Mouse (Mus musculus) v-Abl transformed pro-B cells (cell line): ENCODE results near the gene Tfpi.

Experiments
- in situ Hi-C, 2 experiments: fragments of 400-800 bp; cut with MboI; formaldehyde crosslinking; loops; one replicate each; pipeline ENCODE4 v1.15.1; 2025; ENCODE audit not compliant: unreplicated experiment in 2 of 2

Gene Tfpi

DNA sequence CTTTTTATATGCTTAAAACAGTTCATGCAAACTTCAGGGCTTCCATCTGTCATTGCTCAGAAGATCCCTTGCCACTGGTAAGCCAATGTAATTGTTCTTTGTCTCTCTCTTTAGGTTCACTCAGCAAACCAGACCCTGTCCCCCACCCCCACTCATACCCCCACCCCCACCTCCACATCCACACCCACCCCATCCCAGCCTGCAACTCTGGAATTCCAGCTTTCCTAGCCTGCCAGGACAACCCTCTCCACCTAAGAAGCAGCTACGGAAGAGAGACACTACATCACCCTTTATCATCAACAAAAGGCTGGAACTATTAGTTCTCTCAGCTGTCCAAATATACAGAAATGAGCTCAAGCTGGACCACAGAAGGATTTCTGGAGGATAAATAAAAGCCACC is 974 bp downstream of the Tfpi start:
- in situ Hi-C loops, result no loop called here

DNA sequence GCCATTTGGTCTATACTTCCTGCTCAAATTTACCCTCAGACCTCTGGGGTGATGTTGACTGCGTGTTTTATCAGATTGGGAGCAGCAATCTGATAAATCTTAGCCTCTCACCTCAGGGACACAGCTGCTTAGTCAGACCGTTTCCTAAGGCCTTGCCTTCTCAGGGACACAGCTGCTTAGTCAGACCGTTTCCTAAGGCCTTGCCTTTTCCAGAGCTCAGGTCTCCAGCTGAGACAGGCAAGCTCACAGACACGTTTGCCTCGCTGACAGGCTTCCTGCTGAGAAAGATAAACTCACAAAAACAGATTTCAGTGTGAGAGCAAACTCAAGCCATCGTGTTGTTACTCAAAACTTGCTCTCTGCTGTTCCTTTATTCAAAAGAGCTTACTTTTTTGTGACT is 1.9 kb downstream of the Tfpi start:
- in situ Hi-C loops, result loop anchor here (25.0 kb wide), 1 partner anchor 288 kb away; no protein-coding TSS in a partner anchor

DNA sequence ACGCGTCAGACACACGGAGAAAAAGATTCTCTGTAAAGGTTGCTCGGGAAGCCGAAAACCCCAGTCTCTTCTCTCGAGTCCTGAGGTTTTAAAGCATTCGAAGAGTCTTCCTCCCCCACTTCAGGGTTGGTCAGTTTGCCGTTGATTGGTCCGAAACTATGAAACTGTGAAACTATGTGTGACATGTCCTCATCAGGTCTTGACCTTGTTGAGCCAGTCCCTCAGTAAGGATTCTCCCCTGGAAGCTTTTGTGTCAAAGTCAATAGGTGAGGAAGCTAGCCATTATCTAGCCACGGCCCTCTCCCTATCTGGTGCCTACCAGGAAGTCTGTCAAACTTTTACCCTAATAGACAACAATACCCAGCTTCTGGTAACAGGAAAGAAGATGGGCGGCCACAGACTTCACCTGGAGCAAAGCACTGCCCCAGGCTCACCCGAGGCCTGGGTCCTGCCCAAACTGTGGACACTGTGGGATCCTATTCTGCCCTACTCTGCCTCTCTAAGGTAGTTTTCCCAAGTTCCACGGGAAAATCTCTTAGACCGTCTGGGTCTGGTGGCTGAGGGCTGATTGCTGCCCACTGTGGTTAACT is 2.5 kb downstream of the Tfpi start:
- in situ Hi-C loops, result loop anchor here (25.0 kb wide), 1 partner anchor 288 kb away; no protein-coding TSS in a partner anchor

GRCm38 (mm10) chr2:84467391-84467790 is 9.2 kb downstream of the Tfpi start:
- in situ Hi-C loops, result loop anchor here (10.0 to 25.0 kb wide), 2 partner anchors 295 to 777 kb away; no protein-coding TSS in a partner anchor

DNA sequence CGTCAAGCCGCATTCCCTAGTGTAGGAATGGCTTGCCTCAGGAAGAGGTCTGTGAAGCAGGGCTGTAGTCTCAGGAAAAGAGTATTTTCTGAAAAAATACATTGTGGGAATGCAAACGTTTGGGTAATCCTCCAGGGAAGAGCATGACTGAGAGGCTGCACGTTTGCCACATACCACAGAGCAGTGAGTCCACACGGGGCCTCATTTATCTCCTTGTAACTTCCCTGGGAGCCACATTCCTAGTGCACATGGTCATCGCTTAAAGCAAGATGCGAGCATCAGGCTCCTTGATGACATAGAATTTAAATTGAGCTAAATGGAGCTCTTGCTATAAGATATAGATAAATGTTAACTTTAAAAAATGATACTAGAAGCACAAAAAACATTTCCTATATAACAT is 11.6 kb downstream of the Tfpi start:
- in situ Hi-C loops, result loop anchor here (10.0 to 25.0 kb wide), 2 partner anchors 297 to 780 kb away; no protein-coding TSS in a partner anchor

GRCm38 (mm10) chr2:84462411-84462810 is 14.2 kb downstream of the Tfpi start:
- in situ Hi-C loops, result loop anchor here (10.0 to 25.0 kb wide), 2 partner anchors 300 to 782 kb away; no protein-coding TSS in a partner anchor

DNA sequence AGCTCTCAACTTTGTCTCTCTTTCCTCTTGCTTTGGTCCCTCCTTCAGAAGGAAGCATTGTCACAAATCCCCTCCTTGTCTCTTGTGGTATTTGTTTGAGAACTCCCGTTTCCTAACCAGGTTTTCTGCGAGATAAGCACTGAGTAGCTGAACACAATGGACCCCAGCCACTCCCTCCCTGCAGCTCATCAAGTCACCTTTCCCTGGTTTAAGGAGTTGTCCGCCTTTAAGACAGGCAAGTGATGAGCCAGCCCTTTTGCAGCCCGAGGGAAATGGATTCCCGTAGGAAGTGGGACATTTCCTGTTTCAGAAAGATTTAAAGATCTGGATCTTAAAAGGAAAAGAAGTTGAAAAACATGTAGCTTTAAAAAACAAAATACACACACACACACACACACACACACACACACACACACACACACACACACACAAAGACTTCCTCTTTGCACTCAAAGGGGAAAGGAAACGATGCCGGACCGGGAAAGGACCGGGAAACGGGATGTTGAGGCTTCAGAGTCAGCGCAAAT is 16.9 kb downstream of the Tfpi start:
- in situ Hi-C loops, result loop anchor here (5.0 to 25.0 kb wide), 4 partner anchors 203 to 785 kb away; no protein-coding TSS in a partner anchor

DNA sequence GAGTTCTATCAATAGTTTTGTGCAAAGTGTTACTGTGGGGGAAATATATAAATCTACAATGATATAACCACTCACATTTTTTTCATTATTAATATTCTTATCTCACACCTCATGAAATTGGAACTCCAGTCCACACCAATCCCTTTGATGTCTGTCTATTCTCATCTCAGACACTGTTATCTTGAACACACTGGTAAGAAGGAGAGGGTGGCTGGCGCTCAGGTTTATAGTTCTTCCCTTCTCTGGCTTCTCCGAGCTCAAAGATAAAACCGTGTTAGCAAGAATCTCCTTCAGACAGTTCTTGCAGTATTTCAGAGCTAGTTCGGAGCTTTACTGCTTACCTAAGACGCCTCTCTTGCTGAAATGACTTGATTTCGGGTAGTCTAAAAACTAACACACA is 19.4 kb downstream of the Tfpi start:
- in situ Hi-C loops, result loop anchor here (5.0 to 25.0 kb wide), 3 partner anchors 205 to 438 kb away; no protein-coding TSS in a partner anchor

DNA sequence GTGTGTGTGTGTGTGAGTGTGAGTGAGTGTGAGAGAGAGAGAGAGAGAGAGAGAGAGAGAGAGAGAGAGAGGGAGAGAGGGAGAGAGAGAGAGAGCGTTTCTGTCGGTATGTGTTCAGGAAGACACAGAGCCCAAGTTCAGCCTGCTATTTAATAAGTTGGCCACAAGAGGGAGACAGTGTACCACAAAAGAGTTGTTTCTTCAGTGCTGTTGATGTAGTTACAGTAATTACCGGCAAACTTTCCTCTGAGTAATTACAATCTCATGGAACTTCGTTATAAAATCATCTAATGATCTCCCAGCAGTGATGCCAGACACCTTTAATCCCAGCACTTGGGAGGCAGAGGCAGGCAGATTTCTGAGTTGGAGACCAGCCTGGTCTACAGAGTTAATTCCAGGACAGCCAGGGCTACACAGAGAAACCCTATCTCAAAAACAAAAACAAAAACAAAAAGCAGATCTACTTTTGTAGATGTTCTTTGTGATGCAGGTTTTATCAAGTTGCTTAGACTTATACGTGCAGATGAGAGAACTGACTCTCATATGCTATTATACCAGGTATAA is 21.3 kb downstream of the Tfpi start:
- in situ Hi-C loops, result loop anchor here (5.0 to 25.0 kb wide), 3 partner anchors 207 to 439 kb away; no protein-coding TSS in a partner anchor

- in situ Hi-C loops, result loop anchor here (5.0 to 25.0 kb wide), 4 partner anchors 208 to 1108 kb away; no protein-coding TSS in a partner anchor
Observed at GRCm38 (mm10) chr2:84454551-84455235, 21.9 kb downstream of the Tfpi start.

GRCm38 (mm10) chr2:84454051-84454450 is 22.5 kb downstream of the Tfpi start:
- in situ Hi-C loops, result loop anchor here (5.0 to 25.0 kb wide), 4 partner anchors 208 to 1108 kb away; no protein-coding TSS in a partner anchor

DNA sequence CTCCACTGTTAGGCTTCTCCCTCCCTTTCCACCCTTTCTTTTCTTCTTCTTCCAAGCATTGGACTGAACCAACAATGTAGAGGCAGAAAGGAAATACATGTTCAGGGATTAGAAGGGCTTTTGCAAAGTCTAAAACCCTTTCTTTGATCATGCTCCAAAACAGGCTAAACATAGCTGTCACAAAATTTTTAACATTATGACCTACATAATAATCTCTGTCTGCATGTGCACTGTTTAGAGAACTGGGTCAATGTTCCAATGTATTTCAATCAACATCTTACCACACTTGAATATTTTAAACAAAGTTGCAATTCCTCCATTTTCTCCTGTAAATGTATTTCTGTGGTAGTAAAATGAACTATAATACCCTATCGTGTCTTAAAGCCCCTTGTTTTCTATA is 31.1 kb downstream of the Tfpi start:
- in situ Hi-C loops, result loop anchor here (25.0 kb wide), 3 partner anchors 433 to 1108 kb away; no protein-coding TSS in a partner anchor

- in situ Hi-C loops, result loop anchor here (25.0 kb wide), 3 partner anchors 430 to 1105 kb away; no protein-coding TSS in a partner anchor
Observed at GRCm38 (mm10) chr2:84441940-84442339, 34.6 kb downstream of the Tfpi start.

DNA sequence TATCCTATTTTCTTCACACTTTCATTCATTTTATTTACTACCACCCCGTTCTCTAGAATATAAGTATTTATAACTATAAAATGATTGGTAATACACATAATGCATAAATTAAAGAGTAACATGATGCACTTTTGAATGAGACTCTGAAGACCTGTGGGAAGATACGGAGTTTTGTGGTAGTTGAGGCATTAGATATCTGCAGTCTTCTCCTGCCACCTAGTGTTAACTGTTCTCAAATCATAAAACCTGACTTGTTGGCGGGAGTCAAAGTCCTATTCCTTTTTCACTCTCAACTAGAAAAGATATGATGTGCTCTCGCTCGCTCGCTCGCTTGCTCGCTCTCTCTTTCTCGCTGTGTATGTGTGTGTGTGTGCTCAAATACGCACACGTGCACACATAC is 46.9 kb downstream of the Tfpi start:
- in situ Hi-C loops, result loop anchor here (5.0 to 25.0 kb wide), 7 partner anchors 137 to 1092 kb away; partner anchors contain the start of gene Zc3h15 (in 2 of the 2)

- in situ Hi-C loops, result loop anchor here (5.0 to 25.0 kb wide), 6 partner anchors 137 to 1092 kb away; partner anchors contain the start of gene Zc3h15 (in 2 of the 2)
Observed at GRCm38 (mm10) chr2:84428836-84429235, 47.7 kb downstream of the Tfpi start.

- in situ Hi-C loops, result loop anchor here (5.0 to 25.0 kb wide), 6 partner anchors 134 to 1089 kb away; partner anchors contain the start of gene Zc3h15 (in 2 of the 2)
Observed at GRCm38 (mm10) chr2:84426531-84426930, 50.0 kb downstream of the Tfpi start.

GRCm38 (mm10) chr2:84425138-84425537 is 51.4 kb downstream of the Tfpi start, which contains the start of gene Calcrl:
Calcrl (minus strand) TSS chr2:84425411.
- in situ Hi-C loops, result loop anchor here (5.0 to 25.0 kb wide), 6 partner anchors 133 to 1088 kb away; partner anchors contain the start of gene Zc3h15 (in 2 of the 2)

DNA sequence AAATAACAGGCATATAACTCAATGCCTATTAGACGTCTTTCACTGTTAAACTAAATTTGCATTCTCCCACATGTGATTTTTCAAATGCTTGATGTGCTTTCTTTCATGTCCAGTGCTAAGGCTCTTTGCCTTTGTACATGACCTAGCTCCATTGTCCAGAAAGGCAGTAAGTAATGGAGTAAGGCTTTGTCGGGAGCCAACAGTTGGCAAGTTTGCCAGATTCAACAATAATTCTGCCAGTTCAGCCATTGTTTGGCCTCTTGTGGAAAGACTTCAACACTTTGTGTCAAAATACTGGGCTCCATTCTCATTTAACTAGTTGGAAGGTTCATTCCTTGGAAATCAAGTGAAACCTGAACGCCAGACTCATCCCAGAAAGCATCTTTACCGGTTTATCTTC is 60.1 kb downstream of the Tfpi start:
- in situ Hi-C loops, result no loop called here

- in situ Hi-C loops, result no loop called here
Observed at GRCm38 (mm10) chr2:84409796-84410592, 66.6 kb downstream of the Tfpi start.
